Mouse (Mus musculus) cerebral cortex, adult 2 months (tissue): Measurements from ENCODE around the gene Gm45213.

Experiments
- WGBS: fragments of 180-500 bp; shearing (Covaris S2); methylation state at CpG from one replicate; pipeline ENCODE4 v1.1.7; 2018; 5-methylcytosine and 5-hydroxymethylcytosine counted together

The Gm45213 gene

GRCm38 (mm10) chr7:66043552-66044459 lies at the start of gene Gm45213:
Gene Gm45213 (plus strand): TSS chr7:66043602.
- WGBS, result 77% methylated on average over 10 of the region's 10 CpGs

GRCm38 (mm10) chr7:66001035-66001754 lies 42.2 kb upstream of the Gm45213 start:
- WGBS, result 83% methylated on average over 16 of the region's 16 CpGs

GRCm38 (mm10) chr7:66001797-66002196 lies 41.6 kb upstream of the Gm45213 start:
- 73% methylated on average over 3 of the region's 3 CpGs for WGBS

- 98% methylated on average over 5 of the region's 5 CpGs for WGBS
These were observed 40.0 kb upstream of the Gm45213 start for GRCm38 (mm10) chr7:66003447-66003846.

DNA sequence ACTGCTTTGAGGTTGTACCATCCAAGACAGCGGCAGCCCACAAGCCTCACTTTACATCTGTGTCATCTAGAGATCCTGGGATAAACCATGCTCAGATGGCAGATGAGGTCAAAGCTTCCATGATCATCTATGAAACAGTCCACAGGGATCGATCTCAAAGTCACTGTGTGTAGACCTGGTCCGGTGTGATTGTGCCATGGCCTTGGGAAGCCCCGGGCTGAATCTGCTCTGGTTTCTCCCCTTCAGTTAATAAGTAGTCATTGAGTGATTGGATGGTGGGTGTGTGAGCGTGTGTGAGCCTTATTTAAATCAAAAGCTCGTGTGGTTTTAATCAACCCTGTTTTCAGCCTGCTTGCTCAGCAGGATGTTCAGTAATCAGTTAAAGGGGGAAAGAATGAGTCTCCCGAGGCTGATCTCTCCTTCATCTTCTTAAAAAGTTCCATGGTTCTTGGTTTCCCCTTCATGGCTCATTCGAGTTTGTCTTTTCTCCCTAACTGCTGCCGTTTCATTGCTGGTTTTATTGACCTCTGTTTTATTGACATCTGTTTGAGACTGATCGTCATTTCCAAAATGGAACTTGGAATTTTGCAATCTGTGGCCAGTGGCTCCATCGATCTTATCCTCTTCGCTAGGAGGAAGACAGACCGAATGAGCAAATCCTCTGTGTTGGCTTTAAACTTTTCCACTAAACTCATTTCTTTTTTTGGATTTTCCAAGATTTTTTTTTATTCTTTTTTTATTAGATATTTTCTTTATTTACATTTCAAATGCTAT lies 39.4 kb upstream of the Gm45213 start:
- WGBS, result 78% methylated on average over 13 of the region's 13 CpGs

DNA sequence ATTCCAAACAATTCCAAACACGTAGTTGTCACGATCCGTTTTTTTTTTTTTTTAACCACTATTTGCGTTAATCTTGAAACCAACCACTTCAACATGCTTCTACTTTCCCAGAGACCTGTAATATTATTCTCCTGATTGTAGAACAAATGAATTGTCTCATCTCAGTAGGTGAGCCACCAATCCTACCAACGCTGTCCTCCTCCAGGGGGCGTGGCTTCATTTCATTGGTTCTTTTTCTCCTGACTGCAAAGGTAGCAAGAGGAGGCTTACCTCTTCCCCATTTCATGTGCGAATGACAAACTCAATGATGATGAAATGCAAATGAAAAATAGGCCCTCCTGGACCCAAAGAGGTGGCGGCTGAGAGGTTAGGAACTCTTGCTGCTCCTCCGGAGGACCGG lies 38.3 kb upstream of the Gm45213 start:
- WGBS, result 85% methylated on average over 10 of the region's 10 CpGs

- WGBS, result 63% methylated on average over 11 of the region's 11 CpGs
These were observed 35.1 kb upstream of the Gm45213 start for GRCm38 (mm10) chr7:66008161-66008891.

GRCm38 (mm10) chr7:66008892-66009273 lies 34.5 kb upstream of the Gm45213 start:
- 44% methylated on average over 16 of the region's 16 CpGs for WGBS

DNA sequence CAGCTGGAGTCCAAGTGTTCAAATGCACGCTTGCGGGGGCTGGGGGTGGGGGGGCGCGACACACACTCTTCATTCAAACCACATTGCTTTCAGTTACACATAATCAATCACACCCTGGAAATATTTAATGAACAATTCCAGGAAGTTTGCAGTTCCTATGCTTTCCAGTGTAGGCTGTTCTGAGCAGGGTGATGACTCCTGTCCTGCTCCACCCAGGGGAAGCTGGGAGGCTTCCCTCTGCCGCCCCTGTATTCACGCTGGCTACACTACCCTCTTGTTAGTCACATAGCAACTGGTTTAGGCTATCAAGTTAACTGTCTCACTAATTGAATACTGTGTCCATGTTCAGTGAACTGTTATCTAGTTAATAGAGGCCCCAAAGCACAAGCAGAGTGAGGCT lies 32.9 kb upstream of the Gm45213 start:
- 79% methylated on average over 6 of the region's 6 CpGs for WGBS

DNA sequence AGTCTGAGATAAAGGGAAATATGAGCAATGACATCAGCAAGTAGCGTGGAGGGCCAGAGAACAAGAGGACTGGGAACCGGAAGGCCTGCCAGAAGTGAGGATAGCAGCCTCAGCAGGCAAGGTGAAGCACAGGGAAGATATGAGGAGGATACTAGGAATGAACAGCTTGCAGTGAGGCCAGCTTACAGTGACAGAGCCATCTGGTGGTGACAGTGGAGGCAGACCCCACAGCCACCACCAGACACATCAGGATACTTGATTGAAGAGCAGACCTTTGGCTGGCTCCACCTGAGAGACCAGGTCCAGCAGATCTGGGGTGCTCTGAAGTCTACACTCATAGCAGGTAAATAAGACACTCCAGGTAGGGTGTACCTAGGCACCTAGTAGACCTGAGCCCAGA lies 15.7 kb upstream of the Gm45213 start:
- 93% methylated on average over 2 of the region's 2 CpGs for WGBS

DNA sequence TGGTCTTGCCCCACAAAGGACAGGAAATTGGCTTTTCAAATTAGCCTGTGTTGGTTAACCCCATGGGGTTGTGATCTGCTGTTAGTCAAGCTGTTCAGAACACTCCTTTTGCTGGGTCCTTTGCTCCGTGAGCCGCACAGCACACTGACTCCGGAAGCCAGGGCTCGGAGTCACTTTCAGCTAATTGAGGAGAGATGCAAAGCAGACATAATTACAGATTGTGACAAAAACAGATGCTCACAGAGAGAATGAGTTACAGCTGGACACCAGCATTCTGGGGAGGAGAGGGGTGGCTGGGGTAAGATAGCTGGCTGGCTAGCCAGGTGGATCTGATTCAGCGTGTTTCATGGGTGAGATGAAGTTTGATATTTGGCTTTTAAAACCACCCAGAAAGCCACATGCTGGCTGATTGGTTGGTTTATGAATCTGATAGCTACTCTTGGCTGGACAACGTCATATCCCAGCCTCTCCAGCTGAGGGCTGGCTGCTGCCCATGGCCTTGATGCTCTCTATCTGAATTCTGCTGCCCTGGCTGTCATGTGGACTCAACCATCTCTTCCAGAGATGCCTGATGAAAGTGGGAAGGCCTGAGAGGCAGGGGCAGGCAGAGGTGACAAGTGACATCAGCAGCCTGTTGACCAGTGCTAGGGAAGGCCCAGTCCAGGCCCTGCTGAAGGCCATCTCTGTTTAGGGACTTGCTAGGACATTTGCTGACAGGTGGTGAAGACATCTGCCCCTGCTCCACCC lies 14.5 kb upstream of the Gm45213 start:
- 83% methylated on average over 6 of the region's 6 CpGs for WGBS

DNA sequence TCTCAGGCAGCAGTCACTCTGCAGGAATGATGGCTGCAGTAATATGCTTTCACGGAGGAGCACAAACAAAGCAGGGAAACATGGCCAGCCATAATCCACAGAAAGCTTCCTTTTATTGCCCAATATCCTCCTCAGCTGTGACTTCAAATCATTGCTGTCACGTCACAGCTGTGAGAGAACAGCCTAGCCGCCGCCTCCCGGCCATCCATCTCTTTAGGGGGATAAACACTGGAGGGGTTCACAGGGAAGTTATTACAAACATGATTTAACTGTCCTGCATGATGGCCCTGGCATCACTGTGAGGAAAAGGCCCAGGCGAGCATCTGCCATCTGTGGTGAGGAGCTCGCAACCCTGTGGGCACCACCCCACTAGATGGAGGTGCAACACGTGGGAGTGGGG lies 6.6 kb upstream of the Gm45213 start:
- WGBS, result 85% methylated on average over 8 of the region's 8 CpGs

GRCm38 (mm10) chr7:66038261-66038660 lies 5.1 kb upstream of the Gm45213 start:
- 77% methylated on average over 3 of the region's 3 CpGs for WGBS

GRCm38 (mm10) chr7:66038730-66039129 lies 4.7 kb upstream of the Gm45213 start:
- WGBS, result 69% methylated on average over 11 of the region's 11 CpGs

- WGBS, result 89% methylated on average over 18 of the region's 18 CpGs
These were observed 3.2 kb upstream of the Gm45213 start for GRCm38 (mm10) chr7:66040026-66040814.

- 73% methylated on average over 9 of the region's 9 CpGs for WGBS
These were observed 1.2 kb downstream of the Gm45213 start for GRCm38 (mm10) chr7:66044617-66045016.

DNA sequence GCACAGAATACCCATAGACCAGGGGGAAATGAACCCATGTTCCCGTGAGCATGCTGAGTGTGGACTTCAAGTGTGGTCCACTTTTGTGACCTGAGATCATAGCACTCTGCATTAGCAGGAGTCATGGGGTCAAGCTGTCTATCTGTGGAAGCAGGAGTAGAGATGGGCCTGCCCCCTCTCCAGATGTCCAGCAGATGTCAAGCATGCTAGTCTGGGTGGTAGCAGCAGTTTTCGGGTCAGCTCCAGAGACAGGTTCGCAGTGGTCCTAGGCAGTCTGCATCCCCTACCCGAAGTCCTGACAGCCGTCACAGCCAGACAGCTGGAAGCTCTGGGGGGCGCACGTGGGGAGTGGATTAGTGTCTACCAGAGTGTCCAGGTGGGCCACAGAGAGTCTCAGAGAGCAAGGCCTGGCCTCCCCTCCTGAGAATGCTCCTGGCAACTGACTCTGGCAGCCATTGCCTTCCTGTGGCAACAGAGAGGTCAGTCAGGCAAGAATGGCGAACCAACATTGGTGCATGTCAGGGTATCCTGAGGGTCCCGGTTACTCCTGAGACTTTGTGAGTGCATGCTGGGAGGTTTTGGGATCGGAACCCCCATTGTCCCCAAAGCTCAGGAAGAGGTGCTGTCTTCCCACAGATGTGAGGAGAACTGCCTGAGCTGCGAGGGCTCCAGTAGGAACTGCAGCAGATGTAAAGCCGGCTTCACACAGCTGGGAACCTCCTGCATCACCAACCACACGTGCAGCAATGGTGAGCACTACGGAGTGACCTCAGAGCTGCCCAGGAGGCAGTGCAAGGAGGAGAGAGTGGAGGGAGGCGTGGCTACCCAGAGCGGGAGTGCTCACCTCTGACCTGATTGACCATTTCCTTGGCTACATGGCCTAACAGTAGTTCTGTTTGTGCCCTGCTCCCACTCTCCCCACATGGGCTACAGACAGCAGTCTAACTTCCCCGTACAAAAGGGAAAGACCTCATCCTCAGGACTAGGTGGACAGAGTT lies 3.8 kb downstream of the Gm45213 start:
- WGBS, result 77% methylated on average over 17 of the region's 17 CpGs

GRCm38 (mm10) chr7:66047975-66048374 lies 4.6 kb downstream of the Gm45213 start:
- 76% methylated on average over 4 of the region's 4 CpGs for WGBS
